Mouse (Mus musculus) ES-E14 (cell line): ENCODE data around the gene Ell2. TPM values are rescaled to one million over a fixed set of nuclear protein-coding genes. Genes with fewer than 3 reads are reported as not detected.

Source experiments
- DNase-seq: peaks from one replicate; pipeline ENCODE4 v3.0.0-alpha.2; 2013; ENCODE audit warnings: low read depth, low spot score
- H3K27ac ChIP-seq: 2 replicates; pipeline ENCODE4 v1.5.1; 2012; ENCODE audit warnings: low read depth, mild to moderate bottlenecking, low read length, moderate library complexity, mixed read lengths; ENCODE audit not compliant: poor library complexity, insufficient read depth, severe bottlenecking
- H3K36me3 ChIP-seq: 2 replicates; pipeline ENCODE4 v1.6.1; 2012; ENCODE audit warnings: mild to moderate bottlenecking, low read length, moderate library complexity, mixed read lengths; ENCODE audit not compliant: control insufficient read depth, poor library complexity, insufficient read depth, severe bottlenecking
- H3K4me1 ChIP-seq, 2 experiments: fragments of 150-350 bp in 1 of 2; sonication (generic) in 1 of 2; 2 replicates each; pipeline ENCODE4 v1.6.1; 2012; ENCODE audit warnings: low read length in 2 of 2, mild to moderate bottlenecking in 1 of 2, mixed read lengths in 1 of 2; ENCODE audit not compliant: control insufficient read depth in 2 of 2, insufficient read depth in 2 of 2, poor library complexity in 1 of 2
- H3K4me3 ChIP-seq, 2 experiments: fragments of 150-350 bp in 1 of 2; sonication (generic) in 1 of 2; 2 replicates each; pipeline ENCODE4 v1.5.1; 2012; ENCODE audit warnings: low read length in 2 of 2, low read depth in 1 of 2, mild to moderate bottlenecking in 1 of 2, mixed read lengths in 1 of 2; ENCODE audit not compliant: insufficient read depth in 1 of 2, poor library complexity in 1 of 2, severe bottlenecking in 1 of 2
- H3K9ac ChIP-seq: 2 replicates; pipeline ENCODE4 v1.6.1; 2012; ENCODE audit warnings: low read depth, mild to moderate bottlenecking, low read length, mixed read lengths; ENCODE audit not compliant: poor library complexity, insufficient read depth, severe bottlenecking
- H3K9me3 ChIP-seq: fragments of 150-350 bp; sonication (generic); 2 replicates; pipeline ENCODE4 v1.6.1; 2012; ENCODE audit warnings: low read depth, mild to moderate bottlenecking, low read length; ENCODE audit not compliant: control insufficient read depth, insufficient read depth
- CHD2 ChIP-seq: IDR thresholded peaks from 2 replicates; pipeline ENCODE4 v1.6.1; 2014; ENCODE audit warnings: mild to moderate bottlenecking, low read depth, low read length, inconsistent platforms
- HCFC1 ChIP-seq: IDR thresholded peaks from 2 replicates; pipeline ENCODE4 v1.6.1; 2012; ENCODE audit warnings: low read length, inconsistent platforms, borderline replicate concordance; ENCODE audit not compliant: insufficient read depth
- MAFK ChIP-seq: IDR thresholded peaks from 2 replicates; pipeline ENCODE4 v1.6.1; 2014; ENCODE audit warnings: mild to moderate bottlenecking, low read depth, low read length, inconsistent platforms; ENCODE audit not compliant: insufficient read depth
- ZC3H11A ChIP-seq: IDR thresholded peaks from 2 replicates; pipeline ENCODE4 v1.6.1; 2012; ENCODE audit warnings: low read depth, mild to moderate bottlenecking, inconsistent platforms, low read length, borderline replicate concordance
- ZNF384 ChIP-seq: IDR thresholded peaks from 2 replicates; pipeline ENCODE4 v1.6.1; 2012; ENCODE audit warnings: low read depth, low read length, inconsistent platforms
- in situ Hi-C, 2 experiments: fragments of 600-800 bp; cut with MboI; formaldehyde crosslinking; loops; one replicate each; pipeline ENCODE4 v1.15.1; 2025; ENCODE audit warnings: low sequenced_read_pairs in 2 of 2, inconsistent platforms in 1 of 2; ENCODE audit not compliant: unreplicated experiment in 2 of 2
- total RNA-seq: library from RNA; depleted of rRNA; stranded (reverse); fragments of 300-350 nt; gene quantifications from 2 replicates; pipeline ENCODE4 v1.2.3, GENCODE M21; 2012

The Ell2 gene
- total RNA-seq, 1 experiment, result 21.4 TPM

GRCm38 (mm10) chr13:75766238-75766637 is 59.7 kb downstream of the Ell2 start:
- Histone ChIP-seq H3K9me3 (no peaks in the 10 kb centered on the region), H3K4me3 (peak overlapping the region in 1 of 2 experiments; percentile 2; a peak in 1 of 4 replicates), H3K4me1 (peaks cover 5 to 14% of the 10 kb centered on the region in 2 experiments; a peak in 3 of 4 replicates), H3K9ac (no peak overlapping the region; the same call in 1 of the 2 replicates), H3K36me3 (peaks cover 9% of the 10 kb centered on the region), H3K27ac (peak overlapping the region; percentile 56; the same call in 1 of the 2 replicates)
- DNase-seq, result peak; percentile 19
- TF ChIP-seq CHD2, result no peak
- no peak for TF ChIP-seq ZNF384
- TF ChIP-seq ZC3H11A, result no peak
- TF ChIP-seq HCFC1, result no peak
- no peak for TF ChIP-seq MAFK
- in situ Hi-C loops, result no loop called here

- peaks cover 5 to 14% of the 10 kb centered on the region in 2 experiments; a peak in 3 of 4 replicates for H3K4me1 ChIP-seq
- H3K27ac ChIP-seq, result no peak overlapping the region; the same call in 1 of the 2 replicates
- TF ChIP-seq HCFC1 (no peak), ZNF384 (no peak), CHD2 (no peak), ZC3H11A (no peak), MAFK (no peak)
These were observed 60.4 kb downstream of the Ell2 start for GRCm38 (mm10) chr13:75766967-75767366.

GRCm38 (mm10) chr13:75770744-75771143 is 64.2 kb downstream of the Ell2 start:
- Histone ChIP-seq H3K9me3 (no peaks in the 10 kb centered on the region), H3K4me1 (peaks cover 5 to 11% of the 10 kb centered on the region in 2 experiments; a peak in 3 of 4 replicates), H3K27ac (no peak overlapping the region), H3K4me3 (no peak overlapping the region), H3K36me3 (peaks cover 4% of the 10 kb centered on the region; the same call in 1 of the 2 replicates), H3K9ac (no peak overlapping the region)
- in situ Hi-C loops, result no loop called here
- no peak for DNase-seq
- TF ChIP-seq ZNF384 (no peak), ZC3H11A (no peak), HCFC1 (no peak), CHD2 (no peak), MAFK (no peak)

More at GRCm38 (mm10) chr13:75766967-75767366, 60.4 kb downstream of the Ell2 start:
- DNase-seq, result no peak
- in situ Hi-C loops, result no loop called here
- Histone ChIP-seq H3K9me3 (no peaks in the 10 kb centered on the region), H3K4me3 (no peak overlapping the region), H3K36me3 (peaks cover 10% of the 10 kb centered on the region), H3K9ac (no peak overlapping the region)

- no peak overlapping the region for H3K4me3 ChIP-seq
- in situ Hi-C loops, result no loop called here
- no peaks in the 10 kb centered on the region for H3K9me3 ChIP-seq
- H3K4me1 ChIP-seq, result peaks cover 2 to 11% of the 10 kb centered on the region in 2 experiments; a peak in 3 of 4 replicates
- no peak for DNase-seq
- TF ChIP-seq HCFC1 (no peak), MAFK (no peak), ZNF384 (no peak), CHD2 (no peak), ZC3H11A (no peak)
- no peak overlapping the region for H3K9ac ChIP-seq
- no peak overlapping the region for H3K27ac ChIP-seq
- H3K36me3 ChIP-seq, result peaks cover 4% of the 10 kb centered on the region; the same call in 1 of the 2 replicates
These were observed 64.8 kb downstream of the Ell2 start for GRCm38 (mm10) chr13:75771404-75771803.
